ENCODE assay signal across 8 mouse cellular contexts in genomic region chr11:8545798-8546197, GRCm38 (mm10).
DNase-seq lines count a peak whose midpoint lies in the region; ATAC-seq and TF ChIP-seq lines count a peak whose summit lies in the region.

No protein-coding gene starts in this region.

- H3K27me3 ChIP-seq in midbrain, postnatal 0 days (ENCODE audit: insufficient read depth, low read length) = no peaks in the 10 kb centered on the region
- no peaks in the 10 kb centered on the region for H3K27me3 ChIP-seq in midbrain, embryonic 10.5 days (ENCODE audit: low read depth, poor library complexity, severe bottlenecking)
- no peaks in the 10 kb centered on the region for H3K27me3 ChIP-seq in limb, embryonic 13.5 days

- TF ChIP-seq CTCF in midbrain, postnatal 0 days (IDR thresholded peaks at IDR 0.05) = peak; percentile 50

- WGBS in midbrain, postnatal 0 days = 84% methylated on average over 1 of the region's 1 CpGs
- WGBS in midbrain, embryonic 10.5 days = 88% methylated on average over 1 of the region's 1 CpGs
- WGBS in limb, embryonic 13.5 days = 78% methylated on average over 1 of the region's 1 CpGs

- no peak overlapping the region for H3K4me2 ChIP-seq in midbrain, postnatal 0 days (ENCODE audit: low read depth, low read length, poor library complexity, severe bottlenecking)
- H3K4me2 ChIP-seq in limb, embryonic 13.5 days (replicated peaks) = no peak overlapping the region

- H3K9ac ChIP-seq in midbrain, postnatal 0 days (replicated peaks; ENCODE audit: low read length, poor library complexity, severe bottlenecking) = no peak overlapping the region
- no peak overlapping the region for H3K9ac ChIP-seq in limb, embryonic 13.5 days

- H3K36me3 ChIP-seq in midbrain, postnatal 0 days (ENCODE audit: insufficient read depth, low read length) = no peaks in the 10 kb centered on the region
- peaks cover 2% of the 10 kb centered on the region; the same call in 1 of the 2 replicates for H3K36me3 ChIP-seq in midbrain, embryonic 10.5 days
- H3K36me3 ChIP-seq in limb, embryonic 13.5 days = peaks cover 85% of the 10 kb centered on the region

- ATAC-seq in midbrain, postnatal 0 days (ENCODE audit: low FRiP score) = no peak
- no peak for ATAC-seq in limb, embryonic 13.5 days (ENCODE audit: low FRiP score, low read depth)
- no peak for ATAC-seq in activated CD4-positive, CD25-positive, alpha-beta regulatory T cell, adult 4 months

- DNase-seq in adrenal gland, adult 2 months = peak; percentile 49
- DNase-seq in adrenal gland, postnatal 4 days (ENCODE audit: low spot score in 2 of 2) = no peak
- DNase-seq in midbrain, postnatal 0 days (ENCODE audit: low spot score) = no peak
- DNase-seq in midbrain, embryonic 10.5 days (ENCODE audit: low spot score) = no peak
- peak; percentile 40 for DNase-seq in thymus, postnatal 14 days
- no peak for DNase-seq in right cerebral cortex, postnatal 36 days (ENCODE audit: low spot score in 2 of 2)

- no peaks in the 10 kb centered on the region for H3K9me3 ChIP-seq in midbrain, postnatal 0 days (ENCODE audit: low read length)
- H3K9me3 ChIP-seq in midbrain, embryonic 10.5 days (replicated peaks) = no peaks in the 10 kb centered on the region
- no peaks in the 10 kb centered on the region for H3K9me3 ChIP-seq in limb, embryonic 13.5 days

- no peak overlapping the region for H3K27ac ChIP-seq in midbrain, postnatal 0 days (ENCODE audit: low read depth, low read length)
- H3K27ac ChIP-seq in midbrain, embryonic 10.5 days (replicated peaks) = no peak overlapping the region
- H3K27ac ChIP-seq in limb, embryonic 13.5 days = peak overlapping the region; percentile 70

- H3K4me1 ChIP-seq in midbrain, postnatal 0 days (ENCODE audit: insufficient read depth, low read length) = no peaks in the 10 kb centered on the region
- H3K4me1 ChIP-seq in midbrain, embryonic 10.5 days = no peaks in the 10 kb centered on the region
- H3K4me1 ChIP-seq in limb, embryonic 13.5 days = peaks cover 42% of the 10 kb centered on the region

- no peak overlapping the region for H3K4me3 ChIP-seq in midbrain, postnatal 0 days (ENCODE audit: low read depth, low read length)
- no peak overlapping the region for H3K4me3 ChIP-seq in midbrain, embryonic 10.5 days
- no peak overlapping the region for H3K4me3 ChIP-seq in limb, embryonic 13.5 days

Comparison
In these comparisons a context has a peak if more than half of its experiments do, and no peak if none do; other contexts are left out.
1. DNase-seq: peak in adrenal gland, adult 2 months (single experiment) and thymus, postnatal 14 days (single experiment); none in adrenal gland, postnatal 4 days (0 of 2), midbrain, postnatal 0 days (single experiment), midbrain, embryonic 10.5 days (single experiment) and right cerebral cortex, postnatal 36 days (0 of 2).